Mouse (Mus musculus) testis, adult 2 months (tissue): ENCODE data around the gene Rspry1. TPM values are rescaled to one million over a fixed set of nuclear protein-coding genes. Genes with fewer than 3 reads are reported as not detected.

Experiments used
- H3K27ac ChIP-seq: fragments of 200-500 bp; 2 replicates; pipeline ENCODE4 v1.5.1; 2012; ENCODE audit warnings: low read depth, low read length; ENCODE audit not compliant: control insufficient read depth, insufficient read depth
- H3K27me3 ChIP-seq: fragments of 200-500 bp; 2 replicates; pipeline ENCODE4 v1.6.1; 2012; ENCODE audit warnings: mild to moderate bottlenecking, low read length, moderate library complexity; ENCODE audit not compliant: control insufficient read depth, insufficient read depth
- H3K36me3 ChIP-seq: fragments of 200-500 bp; 2 replicates; pipeline ENCODE4 v1.6.1; 2012; ENCODE audit warnings: mild to moderate bottlenecking, low read length; ENCODE audit not compliant: control insufficient read depth, insufficient read depth
- H3K4me1 ChIP-seq: fragments of 200-500 bp; 2 replicates; pipeline ENCODE4 v1.6.1; 2012; ENCODE audit warnings: low read length; ENCODE audit not compliant: control insufficient read depth, insufficient read depth
- H3K4me3 ChIP-seq: fragments of 200-500 bp; 2 replicates; pipeline ENCODE4 v1.5.1; 2012; ENCODE audit warnings: low read depth, mild to moderate bottlenecking, low read length, moderate library complexity, mixed read lengths; ENCODE audit not compliant: control insufficient read depth
- CTCF ChIP-seq: fragments of 200-500 bp; IDR thresholded peaks from 2 replicates; pipeline ENCODE4 v1.5.1; 2012; ENCODE audit warnings: low read depth, mild to moderate bottlenecking, inconsistent platforms, low read length, moderate library complexity; ENCODE audit not compliant: control insufficient read depth, insufficient read depth, insufficient replicate concordance
- POLR2A ChIP-seq: fragments of 200-500 bp; IDR thresholded peaks from 2 replicates; pipeline ENCODE4 v1.6.1; 2012; ENCODE audit warnings: low read depth, mild to moderate bottlenecking, inconsistent platforms, low read length, moderate library complexity; ENCODE audit not compliant: control insufficient read depth
- polyA plus RNA-seq: library from polyadenylated mRNA; depleted of rRNA; stranded (reverse); fragments of >200 nt; gene quantifications from 2 replicates; pipeline ENCODE4 v1.2.3, GENCODE M21; 2012

The Rspry1 gene
- polyA plus RNA-seq, 1 experiment: 24.1 TPM

DNA sequence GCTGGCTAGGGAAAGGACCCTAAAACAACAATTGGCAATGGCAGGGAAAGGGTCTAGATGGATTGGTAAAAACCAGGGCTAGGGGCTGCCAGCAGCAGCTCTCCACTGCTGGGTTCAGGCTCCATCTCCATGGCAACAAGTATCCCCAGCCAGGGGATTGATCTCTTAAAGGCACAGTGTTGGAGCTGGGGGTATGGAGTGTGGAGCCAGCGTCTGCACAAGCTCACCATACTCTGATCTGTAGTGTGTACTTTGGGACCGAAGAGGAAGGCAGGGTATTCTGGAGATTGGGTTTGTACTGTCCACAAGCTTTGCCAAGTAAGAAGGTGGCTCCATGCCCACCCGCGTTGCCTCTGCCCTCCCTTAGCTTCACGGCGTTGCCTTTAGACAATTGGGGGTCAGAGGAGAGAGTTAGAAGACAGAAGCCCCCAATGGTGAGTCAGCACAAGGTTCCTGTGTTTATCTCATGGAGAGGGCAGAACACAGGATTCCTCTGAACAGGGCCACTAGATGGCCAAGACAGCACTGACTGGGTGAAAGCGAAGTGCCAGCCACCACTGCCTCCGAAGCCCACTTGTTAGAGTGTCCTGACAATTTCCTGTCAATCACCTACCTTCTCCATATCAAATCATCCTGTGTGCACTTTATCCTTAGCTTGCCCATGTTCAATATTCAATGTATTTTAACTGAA, 34.4 kb upstream of the Rspry1 start:
- TF ChIP-seq CTCF (no peak), POLR2A (no peak)
- Histone ChIP-seq H3K27me3 (no peaks in the 10 kb centered on the region), H3K27ac (no peak overlapping the region), H3K4me1 (no peaks in the 10 kb centered on the region; the same call in none of the 2 replicates), H3K4me3 (peak overlapping the region; percentile 69), H3K36me3 (no peaks in the 10 kb centered on the region)

DNA sequence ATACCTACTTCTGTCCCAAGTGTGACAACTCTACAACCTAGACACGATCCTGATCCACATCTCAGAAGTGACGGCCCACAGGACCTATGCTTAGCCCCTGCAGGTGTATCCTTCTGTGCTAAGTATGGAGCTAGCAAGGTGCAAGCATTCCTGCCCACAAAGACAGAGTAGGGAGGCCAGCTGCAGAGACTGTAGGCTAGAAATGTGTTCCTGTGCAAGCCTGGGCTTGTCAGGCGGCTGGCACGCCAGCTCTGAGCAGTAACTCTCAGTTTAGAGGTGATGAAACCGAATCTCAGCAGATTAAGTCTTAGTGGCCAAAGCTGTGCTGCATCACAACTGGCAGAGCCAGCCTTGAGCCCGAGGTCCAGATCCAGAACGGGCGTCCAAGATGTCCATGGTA, 33.6 kb upstream of the Rspry1 start:
- TF ChIP-seq CTCF (no peak), POLR2A (no peak)
- no peak overlapping the region for H3K4me3 ChIP-seq
- no peak overlapping the region for H3K27ac ChIP-seq
- H3K4me1 ChIP-seq: no peaks in the 10 kb centered on the region; the same call in none of the 2 replicates
- no peaks in the 10 kb centered on the region for H3K36me3 ChIP-seq
- no peaks in the 10 kb centered on the region for H3K27me3 ChIP-seq

DNA sequence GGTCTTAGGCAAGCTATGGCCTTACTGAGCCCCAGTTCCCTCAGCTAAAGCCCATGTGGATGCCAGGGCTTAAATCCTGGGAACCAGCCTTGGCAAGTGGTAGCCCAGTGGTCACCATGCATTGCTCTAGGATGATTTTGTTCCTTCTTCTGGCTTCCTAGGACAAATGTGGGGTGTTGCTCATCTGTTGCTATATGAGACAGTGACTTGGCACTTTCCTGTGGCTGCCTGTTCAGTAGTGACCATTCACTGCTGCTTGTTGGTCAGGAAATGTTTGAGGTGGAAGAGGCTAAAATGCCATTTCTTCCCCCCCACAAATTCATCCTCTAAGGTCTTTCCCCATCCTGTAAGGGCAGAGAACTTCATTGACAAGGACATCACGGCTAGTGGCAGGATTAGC, 32.3 kb upstream of the Rspry1 start:
- Histone ChIP-seq H3K4me3 (no peak overlapping the region), H3K27me3 (no peaks in the 10 kb centered on the region), H3K27ac (no peak overlapping the region), H3K36me3 (no peaks in the 10 kb centered on the region), H3K4me1 (no peaks in the 10 kb centered on the region; the same call in none of the 2 replicates)
- no peak for TF ChIP-seq CTCF
- no peak for TF ChIP-seq POLR2A

GRCm38 (mm10) chr8:94571896-94572295, 29.8 kb upstream of the Rspry1 start:
- H3K36me3 ChIP-seq: no peaks in the 10 kb centered on the region
- TF ChIP-seq POLR2A (no peak), CTCF (no peak)
- H3K27me3 ChIP-seq: no peaks in the 10 kb centered on the region

GRCm38 (mm10) chr8:94574159-94574907, 27.4 kb upstream of the Rspry1 start:
- no peaks in the 10 kb centered on the region for H3K4me1 ChIP-seq
- no peaks in the 10 kb centered on the region for H3K27me3 ChIP-seq
- H3K4me3 ChIP-seq: no peak overlapping the region
- TF ChIP-seq CTCF: no peak
- no peak for TF ChIP-seq POLR2A
- 0 out of 2 replicates have a peak, but pooled peaks cover 1% of the 10 kb centered on the region for H3K36me3 ChIP-seq
- H3K27ac ChIP-seq: no peak overlapping the region

More at GRCm38 (mm10) chr8:94571896-94572295, 29.8 kb upstream of the Rspry1 start:
- Histone ChIP-seq H3K4me1 (no peaks in the 10 kb centered on the region; the same call in none of the 2 replicates), H3K4me3 (no peak overlapping the region), H3K27ac (no peak overlapping the region)

DNA sequence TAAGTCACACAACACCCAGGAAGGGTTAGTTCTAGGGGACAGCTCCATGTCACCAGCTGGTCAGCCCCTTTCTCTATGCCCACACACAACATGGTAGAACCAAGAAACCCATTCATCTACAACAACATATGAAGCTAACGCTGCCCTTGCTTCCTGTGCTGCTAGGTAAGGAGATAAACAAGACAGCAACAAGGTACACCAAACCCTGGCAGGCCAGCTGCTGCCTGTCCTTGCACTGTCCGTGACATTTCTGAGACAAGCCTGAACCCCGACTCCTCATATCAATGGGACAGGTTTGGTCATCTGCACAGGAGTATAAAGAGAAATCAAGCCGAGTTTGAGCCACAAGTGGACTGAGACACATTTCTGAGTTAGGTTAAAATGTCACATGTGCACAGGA, 26.6 kb upstream of the Rspry1 start:
- H3K36me3 ChIP-seq: 0 out of 2 replicates have a peak, but pooled peaks cover 1% of the 10 kb centered on the region

DNA sequence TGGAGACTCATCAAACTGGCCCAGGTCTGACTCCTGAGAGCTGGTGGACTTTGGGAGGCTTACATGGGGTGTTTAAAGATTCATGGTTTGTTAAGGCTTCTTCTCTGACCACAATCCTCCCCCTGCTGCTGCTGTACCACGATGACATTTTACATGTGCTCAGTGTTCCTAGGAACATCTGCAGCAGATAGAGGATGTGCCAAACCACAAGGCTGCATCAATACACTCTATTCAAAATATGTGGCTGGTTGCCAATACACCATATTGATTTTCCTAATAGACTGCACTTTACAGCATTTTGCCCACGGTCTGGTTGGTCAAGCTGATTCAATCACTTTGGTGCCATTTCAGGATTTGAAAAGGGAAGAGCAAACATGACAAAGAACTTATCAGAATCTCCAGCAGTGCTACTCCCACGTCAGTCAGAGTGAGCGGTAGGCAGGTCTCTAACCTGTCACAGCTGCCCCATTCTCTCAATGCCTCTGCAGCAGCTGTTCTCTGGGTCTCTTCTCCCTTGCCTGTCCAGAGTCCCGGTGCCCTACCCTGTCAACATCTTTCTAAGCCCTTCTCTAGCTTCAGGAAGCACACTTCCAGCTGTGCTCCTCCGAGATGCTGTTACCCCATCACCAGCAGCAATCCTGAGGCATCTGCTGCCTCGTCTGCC, 19.8 kb upstream of the Rspry1 start:
- no peak overlapping the region for H3K27ac ChIP-seq
- TF ChIP-seq POLR2A (no peak), CTCF (no peak)
- H3K4me1 ChIP-seq: no peaks in the 10 kb centered on the region
- H3K27me3 ChIP-seq: no peaks in the 10 kb centered on the region
- no peak overlapping the region for H3K4me3 ChIP-seq
- peaks cover 4% of the 10 kb centered on the region for H3K36me3 ChIP-seq

More for the DNA sequence above, 26.6 kb upstream of the Rspry1 start:
- H3K4me1 ChIP-seq: no peaks in the 10 kb centered on the region
- H3K4me3 ChIP-seq: no peak overlapping the region
- H3K27ac ChIP-seq: no peak overlapping the region
- no peaks in the 10 kb centered on the region for H3K27me3 ChIP-seq
- TF ChIP-seq CTCF (no peak), POLR2A (no peak)
